Mouse (Mus musculus) heart, embryonic 16.5 days (tissue): ENCODE measurements at regions not wholly inside any gene's neighbourhood (a gene's known extent, or its start where the extent isn't known, plus 50 kb on each side); places are given as distances from the start of the nearest gene placed in this dataset.

ENCODE experiments used
- ATAC-seq: fragments of 200-750 bp; cut with Nextera tagmentation; replicated peaks from 2 replicates; pipeline ENCODE4 v1.8.0; 2017; ENCODE audit warnings: moderate number of reproducible peaks; ENCODE audit not compliant: insufficient read depth, low FRiP score; ENCODE audit errors: extremely low read depth
- H3K27ac ChIP-seq: fragments of 300-500 bp; sonication (generic); 2 replicates; pipeline ENCODE4 v1.5.1; 2014; ENCODE audit warnings: mild to moderate bottlenecking, low read length, control low read depth, moderate library complexity
- H3K27me3 ChIP-seq: fragments of 300-500 bp; sonication (generic); 2 replicates; pipeline ENCODE4 v1.6.1; 2014; ENCODE audit warnings: low read length, mixed read lengths; ENCODE audit not compliant: control insufficient read depth, insufficient read depth
- H3K36me3 ChIP-seq: fragments of 300-500 bp; sonication (generic); 2 replicates; pipeline ENCODE4 v1.6.1; 2014; ENCODE audit not compliant: control insufficient read depth, insufficient read depth
- H3K4me1 ChIP-seq: fragments of 300-500 bp; sonication (generic); 2 replicates; pipeline ENCODE4 v1.6.1; 2014; ENCODE audit warnings: low read length, mixed read lengths; ENCODE audit not compliant: control insufficient read depth, insufficient read depth
- H3K4me2 ChIP-seq: fragments of 300-500 bp; sonication (generic); 2 replicates; pipeline ENCODE4 v1.6.1; 2014; ENCODE audit warnings: low read depth, mild to moderate bottlenecking, control low read depth, low read length
- H3K4me3 ChIP-seq: fragments of 300-500 bp; sonication (generic); 2 replicates; pipeline ENCODE4 v1.5.1; 2014; ENCODE audit warnings: mild to moderate bottlenecking, control low read depth, low read length
- H3K9ac ChIP-seq: fragments of 300-500 bp; sonication (generic); 2 replicates; pipeline ENCODE4 v1.6.1; 2014; ENCODE audit warnings: low read length, control low read depth
- H3K9me3 ChIP-seq: fragments of 300-500 bp; sonication (generic); replicated peaks from 2 replicates; pipeline ENCODE4 v1.6.1; 2016; ENCODE audit warnings: low read length; ENCODE audit not compliant: control insufficient read depth
- WGBS: fragments of 180-500 bp; shearing (Covaris S2); extraction: QIAGEN DNeasy Blood & Tissue Kit; methylation state at CpG from one replicate; pipeline ENCODE4 v1.1.7; 2014; 5-methylcytosine and 5-hydroxymethylcytosine counted together

GRCm38 (mm10) chr5:43093647-43094326 lies 139.2 kb upstream of the Cpeb2 start:
- ATAC-seq, result peak; percentile 50; the same call in 1 of the 2 replicates
- 47% methylated on average over 5 of the region's 5 CpGs for WGBS
- Histone ChIP-seq H3K36me3 (no peaks in the 10 kb centered on the region), H3K4me1 (peaks cover 15% of the 10 kb centered on the region), H3K4me2 (peak overlapping the region; percentile 20; the same call in 1 of the 2 replicates), H3K4me3 (no peak overlapping the region), H3K9me3 (no peaks in the 10 kb centered on the region), H3K27ac (peak overlapping the region; percentile 78), H3K27me3 (no peaks in the 10 kb centered on the region), H3K9ac (no peak overlapping the region)

- 13% methylated on average over 7 of the region's 7 CpGs for WGBS
Observed at GRCm38 (mm10) chr5:43094329-43094898, 138.6 kb upstream of the Cpeb2 start.

GRCm38 (mm10) chr5:43102000-43102459 lies 130.9 kb upstream of the Cpeb2 start:
- Histone ChIP-seq H3K9me3 (no peaks in the 10 kb centered on the region), H3K9ac (no peak overlapping the region), H3K27ac (peak overlapping the region; percentile 48; the same call in 1 of the 2 replicates), H3K36me3 (no peaks in the 10 kb centered on the region), H3K4me2 (no peak overlapping the region), H3K27me3 (no peaks in the 10 kb centered on the region), H3K4me3 (no peak overlapping the region), H3K4me1 (peaks cover 4% of the 10 kb centered on the region)
- no peak for ATAC-seq
- 26% methylated on average over 4 of the region's 4 CpGs for WGBS

More at GRCm38 (mm10) chr5:43094329-43094898, 138.6 kb upstream of the Cpeb2 start:
- H3K36me3 ChIP-seq, result no peaks in the 10 kb centered on the region
- H3K27me3 ChIP-seq, result no peaks in the 10 kb centered on the region
- H3K27ac ChIP-seq, result peak overlapping the region; percentile 78
- H3K4me2 ChIP-seq, result peak overlapping the region; percentile 20; the same call in 1 of the 2 replicates
- peak; percentile 97 for ATAC-seq
- H3K9me3 ChIP-seq, result no peaks in the 10 kb centered on the region
- peaks cover 15% of the 10 kb centered on the region for H3K4me1 ChIP-seq
- H3K9ac ChIP-seq, result no peak overlapping the region
- no peak overlapping the region for H3K4me3 ChIP-seq

GRCm38 (mm10) chr5:43102590-43102989 lies 130.4 kb upstream of the Cpeb2 start:
- H3K4me1 ChIP-seq, result peaks cover 4% of the 10 kb centered on the region
- no peaks in the 10 kb centered on the region for H3K36me3 ChIP-seq
- no peaks in the 10 kb centered on the region for H3K27me3 ChIP-seq
- ATAC-seq, result no peak
- H3K4me2 ChIP-seq, result no peak overlapping the region
- no peak overlapping the region for H3K9ac ChIP-seq
- 57% methylated on average over 3 of the region's 3 CpGs for WGBS
- H3K4me3 ChIP-seq, result no peak overlapping the region
- H3K9me3 ChIP-seq, result no peaks in the 10 kb centered on the region
- no peak overlapping the region for H3K27ac ChIP-seq

GRCm38 (mm10) chr5:43103728-43104127 lies 129.2 kb upstream of the Cpeb2 start:
- Histone ChIP-seq H3K9ac (no peak overlapping the region), H3K4me2 (no peak overlapping the region), H3K9me3 (no peaks in the 10 kb centered on the region), H3K36me3 (no peaks in the 10 kb centered on the region), H3K27me3 (no peaks in the 10 kb centered on the region), H3K4me1 (peaks cover 4% of the 10 kb centered on the region), H3K4me3 (no peak overlapping the region), H3K27ac (no peak overlapping the region)
- 92% methylated on average over 7 of the region's 7 CpGs for WGBS
- ATAC-seq, result no peak

GRCm38 (mm10) chr5:43105528-43105927 lies 127.4 kb upstream of the Cpeb2 start:
- no peak for ATAC-seq
- H3K27me3 ChIP-seq, result no peaks in the 10 kb centered on the region
- H3K4me3 ChIP-seq, result no peak overlapping the region
- H3K9me3 ChIP-seq, result no peaks in the 10 kb centered on the region
- no peaks in the 10 kb centered on the region for H3K36me3 ChIP-seq
- H3K4me2 ChIP-seq, result no peak overlapping the region
- peaks cover 4% of the 10 kb centered on the region for H3K4me1 ChIP-seq
- WGBS, result 76% methylated on average over 5 of the region's 5 CpGs
- H3K9ac ChIP-seq, result no peak overlapping the region
- H3K27ac ChIP-seq, result no peak overlapping the region

GRCm38 (mm10) chr5:43107436-43108259 lies 125.3 kb upstream of the Cpeb2 start:
- WGBS, result 77% methylated on average over 9 of the region's 9 CpGs
- H3K4me2 ChIP-seq, result no peak overlapping the region
- no peaks in the 10 kb centered on the region for H3K36me3 ChIP-seq
- H3K27me3 ChIP-seq, result no peaks in the 10 kb centered on the region
- no peaks in the 10 kb centered on the region for H3K9me3 ChIP-seq
- no peak overlapping the region for H3K27ac ChIP-seq
- ATAC-seq, result no peak
- H3K4me1 ChIP-seq, result no peaks in the 10 kb centered on the region
- no peak overlapping the region for H3K4me3 ChIP-seq
- no peak overlapping the region for H3K9ac ChIP-seq

GRCm38 (mm10) chr5:43108260-43108589 lies 124.7 kb upstream of the Cpeb2 start:
- Histone ChIP-seq H3K4me1 (no peaks in the 10 kb centered on the region), H3K27ac (no peak overlapping the region), H3K4me3 (no peak overlapping the region), H3K27me3 (no peaks in the 10 kb centered on the region), H3K4me2 (no peak overlapping the region), H3K9me3 (no peaks in the 10 kb centered on the region), H3K9ac (no peak overlapping the region), H3K36me3 (no peaks in the 10 kb centered on the region)
- ATAC-seq, result no peak
- 75% methylated on average over 2 of the region's 2 CpGs for WGBS

GRCm38 (mm10) chr5:43110122-43110521 lies 122.8 kb upstream of the Cpeb2 start:
- Histone ChIP-seq H3K36me3 (no peaks in the 10 kb centered on the region), H3K4me2 (no peak overlapping the region), H3K9ac (no peak overlapping the region), H3K27ac (no peak overlapping the region), H3K27me3 (no peaks in the 10 kb centered on the region), H3K9me3 (no peaks in the 10 kb centered on the region), H3K4me1 (no peaks in the 10 kb centered on the region), H3K4me3 (no peak overlapping the region)
- ATAC-seq, result no peak
- 72% methylated on average over 5 of the region's 5 CpGs for WGBS
